Mouse (Mus musculus): ENCODE results near the gene Cyth3. TPM values are rescaled to one million over a fixed set of nuclear protein-coding genes. Genes with fewer than 3 reads are reported as not detected.
A peak's percentile ranks its signal among the peaks of the same experiment; 100 is the strongest.

Cyth3 gene
- polyA plus RNA-seq, 1 experiment from 2014 or later, result 39.8 TPM

DNA sequence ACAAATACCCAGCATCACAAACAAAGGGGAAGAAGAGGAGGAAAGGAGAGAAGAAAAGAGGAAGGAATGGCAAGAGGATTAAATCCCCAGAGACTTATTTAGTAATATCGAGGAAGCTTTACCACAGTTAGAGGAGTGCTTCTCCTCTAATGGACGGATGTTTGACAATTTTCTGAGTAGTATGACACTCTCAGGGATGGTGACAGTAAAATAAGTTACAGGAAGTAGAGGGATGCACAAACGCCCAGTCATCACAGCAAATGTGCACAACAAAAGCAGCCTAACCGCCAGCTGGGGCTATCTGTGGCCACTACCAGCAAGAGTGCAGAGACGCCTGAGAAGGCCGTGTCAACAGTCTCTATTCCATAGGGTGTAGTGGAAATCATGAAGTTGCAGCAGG, 57.4 kb downstream of the Cyth3 start:
- H3K4me1 ChIP-seq, result peaks cover 9% of the 10 kb centered on the region
- H3K27ac ChIP-seq, result no peak overlapping the region
- no peak overlapping the region for H3K9ac ChIP-seq
- 68% methylated on average over 6 of the region's 6 CpGs for WGBS
- H3K27me3 ChIP-seq, result no peaks in the 10 kb centered on the region
- H3K9me3 ChIP-seq (replicated peaks), result no peaks in the 10 kb centered on the region
- H3K4me3 ChIP-seq, result no peak overlapping the region
- H3K4me2 ChIP-seq (replicated peaks), result no peak overlapping the region
- H3K36me3 ChIP-seq, result no peaks in the 10 kb centered on the region
- ATAC-seq (ENCODE audit: low FRiP score), result no peak

DNA sequence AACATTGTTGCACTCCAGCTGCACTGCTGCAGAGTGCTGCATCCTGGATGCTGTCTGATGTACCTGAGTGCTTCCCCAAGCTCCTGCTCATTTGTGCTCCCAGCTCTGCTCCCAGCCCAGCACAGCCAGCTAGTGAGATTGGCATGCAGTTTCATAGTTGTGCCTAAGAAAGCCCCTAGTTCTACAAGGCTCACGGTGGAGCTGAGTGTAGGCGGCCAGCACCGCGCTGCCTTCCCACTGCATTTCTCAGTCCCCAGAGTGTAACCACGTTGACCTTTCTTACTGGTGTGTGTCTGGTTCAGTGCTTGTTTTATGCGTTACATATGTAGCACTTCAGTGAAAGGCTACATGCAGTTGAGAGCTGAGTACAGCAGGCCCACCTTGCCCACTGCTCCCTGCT, 61.4 kb downstream of the Cyth3 start:
- Histone ChIP-seq H3K4me2 (replicated peaks) (no peak overlapping the region), H3K27me3 (no peaks in the 10 kb centered on the region)

DNA sequence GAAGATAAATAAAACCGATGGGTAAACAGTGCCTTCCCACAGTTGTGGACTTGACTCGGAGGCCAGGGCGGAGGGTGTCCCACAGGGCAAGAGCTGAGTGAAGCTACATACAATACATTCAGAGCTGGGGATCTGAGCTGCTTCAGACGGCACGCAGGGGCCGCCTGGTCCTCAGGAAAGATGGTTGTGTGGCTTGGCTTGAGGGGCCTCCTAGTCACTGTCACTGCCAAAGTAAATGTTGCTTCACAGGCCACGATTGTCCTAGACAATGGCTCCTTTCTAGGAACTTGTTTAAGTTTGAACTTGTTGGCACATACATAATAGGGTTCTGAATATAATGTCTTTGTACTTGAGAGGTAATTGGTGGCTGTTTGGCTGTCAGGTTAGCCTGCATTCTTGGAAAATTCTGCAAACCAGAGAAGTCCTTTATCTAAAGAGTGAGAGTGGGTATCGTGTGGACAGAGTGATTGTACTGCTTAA, 62.7 kb downstream of the Cyth3 start:
- Histone ChIP-seq H3K4me2 (replicated peaks) (no peak overlapping the region), H3K9me3 (replicated peaks) (no peaks in the 10 kb centered on the region), H3K4me3 (no peak overlapping the region), H3K36me3 (peaks cover 10% of the 10 kb centered on the region; the same call in 1 of the 2 replicates), H3K9ac (no peak overlapping the region), H3K27ac (no peak overlapping the region), H3K27me3 (no peaks in the 10 kb centered on the region), H3K4me1 (peaks cover 12% of the 10 kb centered on the region)
- WGBS, result 83% methylated on average over 8 of the region's 8 CpGs
- ATAC-seq (ENCODE audit: low FRiP score), result no peak

More for the DNA sequence above, 61.4 kb downstream of the Cyth3 start:
- ATAC-seq (ENCODE audit: low FRiP score), result no peak
- H3K27ac ChIP-seq, result no peak overlapping the region
- H3K36me3 ChIP-seq, result peaks cover 7% of the 10 kb centered on the region; the same call in 1 of the 2 replicates
- WGBS, result 57% methylated on average over 6 of the region's 6 CpGs
- peaks cover 12% of the 10 kb centered on the region for H3K4me1 ChIP-seq
- no peaks in the 10 kb centered on the region for H3K9me3 ChIP-seq (replicated peaks)
- H3K9ac ChIP-seq, result no peak overlapping the region
- no peak overlapping the region for H3K4me3 ChIP-seq

DNA sequence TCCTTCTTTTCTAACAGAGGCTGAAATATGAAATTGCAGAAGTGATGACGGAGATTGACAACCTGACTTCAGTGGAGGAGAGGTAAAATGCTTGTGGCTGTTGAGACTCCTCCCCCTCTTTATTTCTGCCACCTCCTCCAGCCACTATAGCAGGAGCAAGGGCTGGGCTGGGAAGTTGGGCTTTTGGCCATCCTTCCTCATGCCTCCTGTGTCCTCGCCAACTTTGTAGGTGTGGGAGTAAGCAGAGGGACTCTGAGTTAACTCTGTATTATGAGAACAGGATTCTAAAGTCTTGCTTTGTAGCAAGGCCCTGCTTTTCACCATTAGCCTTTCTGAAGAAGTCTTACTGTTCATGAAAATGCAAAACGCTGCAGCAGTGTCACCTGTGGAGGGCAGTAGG, 64.2 kb downstream of the Cyth3 start:
- Histone ChIP-seq H3K9me3 (replicated peaks) (no peaks in the 10 kb centered on the region), H3K9ac (no peak overlapping the region), H3K27me3 (no peaks in the 10 kb centered on the region), H3K4me3 (no peak overlapping the region), H3K27ac (no peak overlapping the region), H3K4me2 (replicated peaks) (no peak overlapping the region), H3K4me1 (peaks cover 12% of the 10 kb centered on the region), H3K36me3 (peaks cover 14% of the 10 kb centered on the region; the same call in 1 of the 2 replicates)
- WGBS, result 89% methylated on average over 3 of the region's 3 CpGs
- no peak for ATAC-seq (ENCODE audit: low FRiP score)

DNA sequence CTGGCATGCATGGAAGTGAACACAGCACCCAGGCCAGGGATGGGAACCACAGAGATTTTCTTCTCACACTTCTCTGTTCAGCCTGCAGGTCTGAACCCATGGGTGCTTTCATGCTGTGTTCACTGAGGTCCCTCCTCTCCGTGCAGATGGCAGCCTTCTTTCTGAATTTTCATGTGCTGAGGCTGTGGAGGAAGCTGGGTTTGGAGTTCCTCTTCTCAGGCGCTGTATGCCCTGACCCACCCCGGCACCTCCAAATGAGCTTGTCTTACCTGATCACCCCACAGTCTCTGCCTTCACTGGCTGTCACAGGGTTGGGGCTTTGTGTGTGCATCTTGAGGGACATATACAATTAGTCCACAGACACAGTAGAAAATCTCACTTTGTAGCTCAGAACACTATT, 65.3 kb downstream of the Cyth3 start:
- no peak overlapping the region for H3K4me2 ChIP-seq (replicated peaks)
- H3K9me3 ChIP-seq (replicated peaks), result no peaks in the 10 kb centered on the region
- peaks cover 12% of the 10 kb centered on the region for H3K4me1 ChIP-seq
- H3K4me3 ChIP-seq, result no peak overlapping the region
- 95% methylated on average over 3 of the region's 3 CpGs for WGBS
- no peak overlapping the region for H3K9ac ChIP-seq
- no peak for ATAC-seq (ENCODE audit: low FRiP score)
- H3K27me3 ChIP-seq, result no peaks in the 10 kb centered on the region
- no peak overlapping the region for H3K27ac ChIP-seq
- peaks cover 19% of the 10 kb centered on the region; the same call in 1 of the 2 replicates for H3K36me3 ChIP-seq

DNA sequence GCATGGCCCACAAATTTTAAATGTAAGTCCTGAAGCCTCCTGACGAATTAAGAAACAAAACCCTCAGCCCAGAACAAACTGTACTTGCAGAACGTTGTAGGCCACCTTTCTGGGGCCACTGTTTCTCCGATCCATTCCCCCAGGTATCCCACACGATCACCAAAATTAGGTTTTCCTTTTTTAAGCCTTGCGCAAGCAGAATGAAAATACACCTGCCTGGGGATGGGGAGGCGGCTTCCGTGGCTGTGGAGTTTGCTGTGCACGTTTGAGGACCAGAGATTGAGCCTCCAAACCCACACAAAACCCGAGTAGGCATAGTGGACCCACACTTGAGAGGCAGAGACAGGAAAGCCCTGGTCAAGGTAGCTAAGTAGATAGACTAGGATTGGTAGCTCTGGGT, 68.1 kb downstream of the Cyth3 start:
- Histone ChIP-seq H3K36me3 (peaks cover 38% of the 10 kb centered on the region), H3K9me3 (replicated peaks) (no peaks in the 10 kb centered on the region), H3K4me3 (no peak overlapping the region), H3K4me1 (no peaks in the 10 kb centered on the region), H3K4me2 (replicated peaks) (no peak overlapping the region), H3K9ac (no peak overlapping the region), H3K27ac (no peak overlapping the region), H3K27me3 (no peaks in the 10 kb centered on the region)
- WGBS, result 93% methylated on average over 9 of the region's 9 CpGs
- no peak for ATAC-seq (ENCODE audit: low FRiP score)

DNA sequence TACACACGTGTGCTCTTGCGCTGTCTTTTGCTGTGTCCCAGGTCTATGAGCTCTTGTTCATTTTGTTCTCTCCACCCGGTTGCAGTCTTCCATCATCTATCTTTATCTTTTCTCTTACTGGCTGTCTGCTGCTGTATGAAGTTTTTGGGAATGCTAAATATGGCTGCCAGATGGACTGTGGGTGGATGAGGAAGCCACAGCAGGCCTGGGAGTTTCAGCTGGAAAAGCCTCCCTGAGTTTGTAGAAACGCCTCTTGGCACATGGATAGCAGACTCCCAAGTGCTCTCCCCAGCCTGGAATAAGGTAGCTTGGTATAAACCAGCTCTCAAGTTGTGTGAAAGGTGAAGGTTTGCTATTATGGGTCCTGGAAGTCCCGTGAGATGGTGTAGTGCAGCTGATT, 68.7 kb downstream of the Cyth3 start:
- Histone ChIP-seq H3K4me2 (replicated peaks) (no peak overlapping the region), H3K4me1 (no peaks in the 10 kb centered on the region), H3K4me3 (no peak overlapping the region), H3K27me3 (no peaks in the 10 kb centered on the region), H3K27ac (no peak overlapping the region), H3K9ac (no peak overlapping the region), H3K36me3 (peaks cover 42% of the 10 kb centered on the region), H3K9me3 (replicated peaks) (no peaks in the 10 kb centered on the region)
- WGBS, result 90% methylated on average over 5 of the region's 5 CpGs
- ATAC-seq (ENCODE audit: low FRiP score), result no peak

DNA sequence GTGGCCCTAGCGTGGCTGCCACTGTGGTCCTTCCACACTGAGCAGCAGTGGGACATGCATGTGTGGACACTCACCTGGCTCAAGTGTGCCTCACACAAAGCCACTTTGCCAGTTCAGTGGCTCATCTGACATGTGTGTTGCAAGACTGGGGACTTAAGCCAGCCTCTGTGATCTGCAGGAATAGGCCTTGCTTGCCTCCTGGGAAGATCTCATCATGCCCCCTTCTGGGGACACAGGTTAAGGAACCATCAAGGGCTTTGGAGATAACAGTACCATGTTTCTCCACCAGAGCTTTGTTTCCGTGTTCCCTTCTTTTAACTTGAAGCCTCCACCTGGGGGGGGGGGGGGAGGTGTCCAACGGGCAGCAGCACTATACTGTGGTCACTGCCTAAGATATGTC, 74.1 kb downstream of the Cyth3 start:
- WGBS, result 71% methylated on average over 3 of the region's 3 CpGs
- Histone ChIP-seq H3K9me3 (replicated peaks) (no peaks in the 10 kb centered on the region), H3K27ac (no peak overlapping the region), H3K4me1 (no peaks in the 10 kb centered on the region), H3K4me3 (no peak overlapping the region), H3K36me3 (peaks cover 38% of the 10 kb centered on the region), H3K9ac (no peak overlapping the region), H3K4me2 (replicated peaks) (no peak overlapping the region), H3K27me3 (no peaks in the 10 kb centered on the region; the same call in 1 of the 2 replicates)
- no peak for ATAC-seq (ENCODE audit: low FRiP score)

DNA sequence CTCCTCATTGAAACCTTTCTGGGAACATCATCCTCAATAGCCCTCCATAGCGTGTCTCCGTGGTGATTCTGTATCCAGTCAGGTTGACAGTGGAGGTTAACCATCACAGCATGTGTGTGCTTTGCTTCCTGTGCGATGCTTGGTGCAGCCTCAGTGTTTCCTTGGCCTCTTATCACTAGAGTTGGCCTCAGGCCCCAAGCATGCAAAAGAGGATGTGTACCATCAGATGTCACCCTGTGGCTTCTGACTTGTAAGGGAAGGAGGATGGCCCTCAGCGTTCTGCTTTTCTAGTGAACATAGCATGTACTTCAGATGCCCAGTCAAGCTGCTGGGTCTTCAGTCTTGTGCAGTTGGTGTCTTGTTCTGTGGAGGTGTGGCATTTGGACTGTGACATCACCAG, 76.2 kb downstream of the Cyth3 start:
- no peaks in the 10 kb centered on the region; the same call in 1 of the 2 replicates for H3K27me3 ChIP-seq
- WGBS, result 99% methylated on average over 4 of the region's 4 CpGs
- ATAC-seq (ENCODE audit: low FRiP score), result no peak
- no peaks in the 10 kb centered on the region for H3K4me1 ChIP-seq
- no peak overlapping the region for H3K4me2 ChIP-seq (replicated peaks)
- H3K9me3 ChIP-seq (replicated peaks), result no peaks in the 10 kb centered on the region
- no peak overlapping the region for H3K27ac ChIP-seq
- peaks cover 47% of the 10 kb centered on the region for H3K36me3 ChIP-seq
- H3K9ac ChIP-seq, result no peak overlapping the region
- no peak overlapping the region for H3K4me3 ChIP-seq

DNA sequence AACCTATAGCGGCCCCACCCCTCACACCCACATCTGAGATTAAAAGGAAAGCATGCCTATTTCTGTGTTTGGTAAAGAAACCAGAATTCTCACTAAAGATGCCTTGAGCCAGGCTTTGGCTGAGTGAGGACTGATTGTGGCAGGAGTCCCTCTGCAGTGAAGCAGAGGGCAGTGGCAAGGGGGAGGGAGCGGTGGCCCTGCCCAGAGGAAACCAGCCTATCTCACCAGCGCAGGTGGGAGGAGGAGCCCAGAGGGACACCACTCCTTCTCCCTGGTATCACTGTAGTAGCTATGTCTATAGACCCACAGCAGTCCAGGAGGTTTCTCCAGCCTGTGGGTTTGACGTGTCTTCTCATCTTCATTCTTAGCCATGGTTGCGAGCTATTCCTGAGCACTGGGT, 78.0 kb downstream of the Cyth3 start:
- ATAC-seq (ENCODE audit: low FRiP score), result no peak
- WGBS, result 94% methylated on average over 5 of the region's 5 CpGs
- H3K36me3 ChIP-seq, result peaks cover 36% of the 10 kb centered on the region

DNA sequence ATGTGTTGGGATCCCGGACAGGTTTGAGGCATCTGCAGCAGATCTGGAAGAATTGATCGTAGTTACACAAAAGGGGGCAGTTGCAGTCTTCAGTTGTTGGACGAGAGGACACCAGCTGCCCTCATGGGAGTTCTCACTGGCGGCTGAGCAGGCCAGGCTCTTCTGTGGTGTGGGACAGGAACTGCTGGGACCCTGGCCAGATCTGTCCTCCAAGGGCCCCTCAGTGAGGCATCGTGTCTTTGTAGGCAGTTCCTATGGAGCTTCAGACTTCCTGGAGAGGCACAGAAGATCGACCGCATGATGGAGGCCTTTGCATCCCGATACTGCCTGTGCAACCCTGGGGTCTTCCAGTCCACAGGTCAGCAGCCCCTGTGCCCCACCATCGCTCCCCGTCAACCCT, 78.8 kb downstream of the Cyth3 start:
- Histone ChIP-seq H3K27ac (no peak overlapping the region), H3K27me3 (no peaks in the 10 kb centered on the region; the same call in 1 of the 2 replicates), H3K9me3 (replicated peaks) (no peaks in the 10 kb centered on the region), H3K36me3 (peaks cover 32% of the 10 kb centered on the region), H3K4me2 (replicated peaks) (no peak overlapping the region), H3K4me3 (no peak overlapping the region), H3K4me1 (0 out of 2 replicates have a peak, but pooled peaks cover 5% of the 10 kb centered on the region), H3K9ac (0 out of 2 replicates have a peak overlapping the region, but pooled peaks have one; percentile 9)
- no peak for ATAC-seq (ENCODE audit: low FRiP score)
- 90% methylated on average over 10 of the region's 10 CpGs for WGBS

More for the DNA sequence above, 78.0 kb downstream of the Cyth3 start:
- Histone ChIP-seq H3K27me3 (no peaks in the 10 kb centered on the region; the same call in 1 of the 2 replicates), H3K9ac (no peak overlapping the region), H3K4me3 (no peak overlapping the region), H3K9me3 (replicated peaks) (no peaks in the 10 kb centered on the region), H3K27ac (no peak overlapping the region), H3K4me2 (replicated peaks) (no peak overlapping the region), H3K4me1 (no peaks in the 10 kb centered on the region)

DNA sequence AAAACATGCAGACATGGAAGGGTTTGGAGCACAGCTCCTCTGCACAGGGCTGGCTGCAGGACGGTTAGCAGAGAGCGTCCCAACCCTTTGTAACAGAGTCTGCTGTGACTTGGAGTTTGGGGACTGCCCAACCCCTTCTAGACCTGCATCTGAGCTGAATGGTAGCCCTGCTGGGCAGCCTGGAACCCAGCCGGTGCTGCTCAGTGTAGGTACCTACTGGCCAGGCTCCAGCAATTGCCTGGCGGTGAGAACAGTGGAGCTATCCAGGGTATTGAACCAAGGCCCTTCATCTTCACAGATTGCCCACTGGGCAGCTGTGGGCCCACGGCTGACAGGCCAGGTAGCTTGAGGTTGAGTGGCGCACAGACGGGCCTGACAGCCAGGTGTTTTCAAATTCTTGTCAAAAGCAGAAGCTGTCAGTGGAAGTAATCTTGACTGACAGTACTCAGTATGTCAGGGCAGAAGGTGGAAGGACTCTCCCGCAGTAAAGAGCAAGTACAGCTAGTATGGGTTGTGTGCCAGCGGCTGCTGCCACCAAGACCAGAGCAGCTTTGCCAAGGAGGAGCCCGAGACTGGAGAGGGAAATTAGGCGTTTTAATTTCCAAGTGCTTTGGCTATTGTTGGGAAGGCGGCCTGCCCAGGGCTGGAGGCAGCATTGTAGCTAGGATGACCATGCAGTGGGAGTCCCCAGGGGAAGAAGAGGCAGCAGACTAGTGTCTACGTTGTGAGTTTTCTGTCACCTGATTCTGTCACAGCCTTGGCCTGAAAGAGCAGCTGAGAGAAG, 82.8 kb downstream of the Cyth3 start:
- 0 out of 2 replicates have a peak, but pooled peaks cover 5% of the 10 kb centered on the region for H3K4me1 ChIP-seq
- peaks cover 43% of the 10 kb centered on the region for H3K36me3 ChIP-seq
- WGBS, result 82% methylated on average over 13 of the region's 13 CpGs
- no peak overlapping the region for H3K9ac ChIP-seq
- H3K27me3 ChIP-seq, result no peaks in the 10 kb centered on the region; the same call in 1 of the 2 replicates
- no peak overlapping the region for H3K4me2 ChIP-seq (replicated peaks)
- no peaks in the 10 kb centered on the region for H3K9me3 ChIP-seq (replicated peaks)
- H3K4me3 ChIP-seq, result no peak overlapping the region
- no peak overlapping the region for H3K27ac ChIP-seq
- ATAC-seq (ENCODE audit: low FRiP score), result no peak

DNA sequence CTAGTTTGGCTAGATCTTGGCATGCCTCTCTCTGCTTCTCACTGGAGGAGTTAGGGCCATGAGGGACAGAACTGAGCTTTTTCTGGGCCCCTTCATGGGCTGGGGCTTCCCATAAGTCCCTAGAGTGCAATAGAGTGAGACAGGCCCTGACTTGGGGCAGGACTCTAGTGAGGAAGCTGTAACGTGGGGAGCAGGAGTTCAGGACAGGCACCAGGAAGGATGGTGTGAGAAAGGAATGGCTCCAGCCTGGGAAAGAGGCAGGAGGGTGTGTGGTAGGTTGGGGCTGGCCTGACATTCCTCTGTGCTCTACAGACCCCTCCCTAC, 83.4 kb downstream of the Cyth3 start:
- no peak overlapping the region for H3K4me2 ChIP-seq (replicated peaks)
- no peak overlapping the region for H3K9ac ChIP-seq
- H3K9me3 ChIP-seq (replicated peaks), result no peaks in the 10 kb centered on the region
- 0 out of 2 replicates have a peak, but pooled peaks cover 5% of the 10 kb centered on the region for H3K4me1 ChIP-seq
- peaks cover 46% of the 10 kb centered on the region for H3K36me3 ChIP-seq
- no peaks in the 10 kb centered on the region; the same call in 1 of the 2 replicates for H3K27me3 ChIP-seq
- H3K4me3 ChIP-seq, result no peak overlapping the region
- 80% methylated on average over 1 of the region's 1 CpGs for WGBS
- no peak overlapping the region for H3K27ac ChIP-seq
- no peak for ATAC-seq (ENCODE audit: low FRiP score)

All from hindbrain, embryonic 12.5 days (tissue).